Mouse (Mus musculus): ENCODE measurements around the gene Gm8104.
A peak's percentile ranks its signal among the peaks of the same experiment; 100 is the strongest.
"Not testable (repeated sequence)": the region's sequence is repeated elsewhere in the genome, so short reads cannot be mapped to it uniquely, and the experiment has no call there.

Gene Gm8104

GRCm38 (mm10) chr14:43100301-43100700 is at the start of gene Gm8104:
Gene Gm8104 (plus strand): TSS chr14:43100601.
- DNase-seq = not testable (repeated sequence)

- not testable (repeated sequence) for DNase-seq
These were observed 42.3 kb upstream of the Gm8104 start for GRCm38 (mm10) chr14:43058063-43058462.

GRCm38 (mm10) chr14:43060179-43060578 is 40.2 kb upstream of the Gm8104 start:
- DNase-seq = not testable (repeated sequence)

GRCm38 (mm10) chr14:43076543-43076942 is 23.9 kb upstream of the Gm8104 start, which contains the start of gene Gm8094:
Gene Gm8094 (minus strand): TSS chr14:43076643.
- DNase-seq = not testable (repeated sequence)

- peak in 1 of 2 experiments; percentile 2 for DNase-seq
These were observed 15.3 kb upstream of the Gm8104 start for GRCm38 (mm10) chr14:43084936-43085730.

- DNase-seq = not testable (repeated sequence)
These were observed 11.1 kb upstream of the Gm8104 start for GRCm38 (mm10) chr14:43089103-43089919.

- DNase-seq = not testable (repeated sequence)
These were observed 19.3 kb downstream of the Gm8104 start for GRCm38 (mm10) chr14:43119673-43120072.

- DNase-seq = not testable (repeated sequence)
These were observed 25.9 kb downstream of the Gm8104 start for GRCm38 (mm10) chr14:43126286-43126685.

Data from lung, adult 18-20 months (tissue).